ENCODE assay signal across 15 mouse cellular contexts in the genomic region with DNA sequence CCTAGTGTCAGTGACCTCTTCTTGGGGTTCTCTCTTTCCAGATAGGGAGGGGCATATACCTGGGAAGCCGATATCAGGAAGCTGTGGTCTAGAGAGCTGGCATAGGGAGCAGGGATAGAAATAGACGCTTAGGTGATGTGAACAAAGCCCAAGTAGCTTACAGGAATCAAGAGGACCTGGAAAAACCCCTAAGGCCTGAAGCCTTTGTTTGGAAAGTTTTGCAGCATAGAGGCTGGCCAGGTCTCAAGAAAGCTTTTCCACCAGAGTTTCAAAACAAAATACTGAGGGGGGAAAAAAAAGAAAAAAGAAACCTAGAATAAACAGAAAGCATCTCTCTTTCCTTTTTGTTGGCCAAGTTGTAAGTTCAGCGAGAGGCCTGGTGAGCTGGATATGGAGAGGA.
A peak's percentile ranks its signal among the peaks of the same experiment; 100 is the strongest.
DNase-seq lines count a peak whose midpoint lies in the region; ATAC-seq and TF ChIP-seq lines count a peak whose summit lies in the region.
"Had no signal": no experiment of that assay in that cellular context is flagged by ENCODE, and none has a peak within 500 bp of the region (broad histone marks: within the 10 kb centered on the region; RNA-seq: fewer than 3 reads in every experiment).

No protein-coding gene starts in this region.

- TF ChIP-seq CTCF in liver, adult 2 months (IDR thresholded peaks at IDR 0.05; ENCODE audit: low read depth, low read length): no peak
- TF ChIP-seq CTCF in heart, postnatal 0 days (IDR thresholded peaks at IDR 0.05; ENCODE audit: low read depth): no peak

- no peaks in the 10 kb centered on the region for H3K36me3 ChIP-seq in heart, embryonic 10.5 days
- no peaks in the 10 kb centered on the region for H3K36me3 ChIP-seq in liver, adult 2 months (ENCODE audit: control insufficient read depth, insufficient read depth, low read length)
- H3K36me3 ChIP-seq in liver, embryonic 12.5 days: no peaks in the 10 kb centered on the region
- H3K36me3 ChIP-seq in heart, postnatal 0 days (replicated peaks; ENCODE audit: control insufficient read depth, insufficient read depth, low read length): no peaks in the 10 kb centered on the region

- peak overlapping the region; percentile 85 for H3K27ac ChIP-seq in heart, embryonic 10.5 days
- peak overlapping the region; percentile 91 for H3K27ac ChIP-seq in liver, adult 2 months (replicated peaks; ENCODE audit: insufficient read depth, low read depth, low read length)
- no peak overlapping the region for H3K27ac ChIP-seq in liver, embryonic 12.5 days
- H3K27ac ChIP-seq in heart, postnatal 0 days (ENCODE audit: low read depth): peak overlapping the region; percentile 92

- H3K4me1 ChIP-seq in heart, embryonic 10.5 days: peaks cover 28% of the 10 kb centered on the region
- H3K4me1 ChIP-seq in liver, adult 2 months (ENCODE audit: control insufficient read depth, insufficient read depth, low read length): no peaks in the 10 kb centered on the region; the same call in 1 of the 2 replicates
- no peaks in the 10 kb centered on the region for H3K4me1 ChIP-seq in liver, embryonic 12.5 days
- H3K4me1 ChIP-seq in heart, postnatal 0 days (ENCODE audit: control insufficient read depth, insufficient read depth): peaks cover 20% of the 10 kb centered on the region

- H3K27me3 ChIP-seq in heart, embryonic 10.5 days (ENCODE audit: insufficient read depth, poor library complexity, severe bottlenecking): no peaks in the 10 kb centered on the region
- H3K27me3 ChIP-seq in liver, adult 2 months (ENCODE audit: control insufficient read depth, insufficient read depth, low read length): no peaks in the 10 kb centered on the region
- no peaks in the 10 kb centered on the region for H3K27me3 ChIP-seq in liver, embryonic 12.5 days (replicated peaks)
- no peaks in the 10 kb centered on the region for H3K27me3 ChIP-seq in heart, postnatal 0 days (ENCODE audit: control insufficient read depth, insufficient read depth, low read length)

- no peak for TF ChIP-seq EP300 in heart, postnatal 0 days (IDR thresholded peaks at IDR 0.05; ENCODE audit: low read depth)

- no peak overlapping the region for H3K9ac ChIP-seq in liver, adult 2 months (ENCODE audit: low read depth, low read length)
- H3K9ac ChIP-seq in liver, embryonic 12.5 days: no peak overlapping the region
- H3K9ac ChIP-seq in heart, postnatal 0 days (replicated peaks; ENCODE audit: low read depth, low read length): no peak overlapping the region

- 59% methylated on average over 3 of the region's 3 CpGs for WGBS in heart, embryonic 10.5 days
- WGBS in liver, adult 2 months: 72% methylated on average over 3 of the region's 3 CpGs
- WGBS in liver, embryonic 12.5 days (ENCODE audit: insufficient replicate concordance): 60% methylated on average over 3 of the region's 3 CpGs
- 42% methylated on average over 3 of the region's 3 CpGs for WGBS in heart, postnatal 0 days

- no peak overlapping the region for H3K4me2 ChIP-seq in liver, embryonic 12.5 days
- peak overlapping the region; percentile 45; the same call in 1 of the 2 replicates for H3K4me2 ChIP-seq in heart, postnatal 0 days (ENCODE audit: low read depth, low read length)

- no peak for ATAC-seq in liver, embryonic 12.5 days
- ATAC-seq in heart, postnatal 0 days (ENCODE audit: insufficient read depth, low read depth): no peak

- no peaks in the 10 kb centered on the region for H3K9me3 ChIP-seq in heart, embryonic 10.5 days
- no peaks in the 10 kb centered on the region for H3K9me3 ChIP-seq in liver, embryonic 12.5 days (replicated peaks)
- H3K9me3 ChIP-seq in heart, postnatal 0 days (replicated peaks; ENCODE audit: control insufficient read depth, low read length): no peaks in the 10 kb centered on the region

- no peak for DNase-seq in heart, embryonic 10.5 days (ENCODE audit: low spot score)
- no peak for DNase-seq in heart, postnatal 25 days (ENCODE audit: low spot score)
- DNase-seq in liver, adult 2 months (ENCODE audit: extremely low read depth, low read depth, low spot score): no peak
- peak; percentile 34 for DNase-seq in NIH3T3 (ENCODE audit: low read depth)
- DNase-seq in heart, postnatal 0 days (ENCODE audit: low spot score): peak; percentile 36
- DNase-seq in layer of hippocampus, adult 8-10 months (ENCODE audit: low spot score in 2 of 2): no peak
- no peak for DNase-seq in testis, postnatal 10 days (ENCODE audit: low spot score)
- DNase-seq: cerebellum, postnatal 25 days; kidney, adult 18-20 months; layer of hippocampus, adult 9-11 months; left cerebral cortex, postnatal 4 days; spleen, adult 18-20 months; thymus, adult 18-20 months had no signal

- no peaks in the 10 kb centered on the region for H3K79me2 ChIP-seq in liver, adult 2 months (ENCODE audit: control insufficient read depth, insufficient read depth, low read length)

- H3K4me3 ChIP-seq in heart, embryonic 10.5 days: no peak overlapping the region
- no peak overlapping the region for H3K4me3 ChIP-seq in liver, adult 2 months (ENCODE audit: insufficient read depth, low read depth, low read length)
- no peak overlapping the region for H3K4me3 ChIP-seq in liver, embryonic 12.5 days
- H3K4me3 ChIP-seq in heart, postnatal 0 days (ENCODE audit: low read depth, low read length): no peak overlapping the region
- H3K4me3 ChIP-seq: erythroblast, embryonic 14.5 days had no signal

- TF ChIP-seq POLR2A in liver, adult 2 months (IDR thresholded peaks at IDR 0.05; ENCODE audit: extremely low read depth, insufficient read depth, low read length): no peak

- intact Hi-C loops in heart, postnatal 25 days (cut with DNase I): loop anchor here (10.0 kb wide), 1 partner anchor 498 kb away; no protein-coding TSS in a partner anchor

Comparison
In these comparisons a context has a peak if more than half of its experiments do, and no peak if none do; other contexts are left out.
1. DNase-seq: peak in NIH3T3 (single experiment) and heart, postnatal 0 days (single experiment); none in heart, embryonic 10.5 days (single experiment), heart, postnatal 25 days (single experiment), liver, adult 2 months (single experiment), layer of hippocampus, adult 8-10 months (0 of 2) and testis, postnatal 10 days (single experiment).